ENCODE assay signal across 19 mouse cellular contexts in the genomic region with DNA sequence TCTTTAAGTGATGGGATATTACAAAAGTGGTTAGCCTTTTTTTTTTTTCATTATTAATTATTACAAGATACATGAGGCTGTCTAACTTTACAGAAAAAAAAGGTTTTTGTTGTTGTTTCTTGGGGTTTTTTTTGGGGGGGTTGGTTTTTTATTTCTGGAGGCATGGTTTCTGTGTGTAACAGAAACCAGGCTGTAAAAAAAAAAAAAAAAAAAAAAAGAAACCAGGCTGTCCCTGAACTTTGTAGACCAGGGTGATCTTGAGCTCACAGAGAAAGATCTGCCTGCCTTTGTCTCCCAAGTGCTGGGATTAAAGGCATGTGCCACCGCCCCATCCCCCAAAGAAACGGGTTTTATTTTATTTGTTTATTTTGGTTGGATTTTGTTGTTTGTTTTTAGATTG. TPM values are rescaled to one million over a fixed set of nuclear protein-coding genes. Genes with fewer than 3 reads are reported as not detected.
A peak's percentile ranks its signal among the peaks of the same experiment; 100 is the strongest.
DNase-seq lines count a peak whose midpoint lies in the region; ATAC-seq and TF ChIP-seq lines count a peak whose summit lies in the region.
"Had no signal": no experiment of that assay in that cellular context is flagged by ENCODE, and none has a peak within 500 bp of the region (broad histone marks: within the 10 kb centered on the region; RNA-seq: fewer than 3 reads in every experiment).

No protein-coding gene starts in this region.

- WGBS in embryonic facial prominence, embryonic 12.5 days = 92% methylated on average over 2 of the region's 2 CpGs
- 86% methylated on average over 2 of the region's 2 CpGs for WGBS in embryonic facial prominence, embryonic 10.5 days
- WGBS in hindbrain, postnatal 0 days = 89% methylated on average over 2 of the region's 2 CpGs
- 95% methylated on average over 2 of the region's 2 CpGs for WGBS in hindbrain, embryonic 13.5 days
- WGBS in neural tube, embryonic 15.5 days = 93% methylated on average over 2 of the region's 2 CpGs

- H3K4me2 ChIP-seq in embryonic facial prominence, embryonic 12.5 days (replicated peaks) = peak overlapping the region; percentile 89
- peak overlapping the region; percentile 94; the same call in 1 of the 2 replicates for H3K4me2 ChIP-seq in hindbrain, postnatal 0 days (ENCODE audit: low read depth, low read length)
- no peak overlapping the region for H3K4me2 ChIP-seq in hindbrain, embryonic 13.5 days
- 0 out of 2 replicates have a peak overlapping the region, but pooled peaks have one; percentile 88 for H3K4me2 ChIP-seq in neural tube, embryonic 15.5 days

- ATAC-seq in embryonic facial prominence, embryonic 12.5 days (ENCODE audit: insufficient number of reproducible peaks, insufficient read depth, low FRiP score, low TSS enrichment) = no peak
- ATAC-seq in hindbrain, postnatal 0 days = no peak
- no peak for ATAC-seq in hindbrain, embryonic 13.5 days (ENCODE audit: low FRiP score)
- ATAC-seq in neural tube, embryonic 15.5 days (ENCODE audit: low FRiP score) = no peak
- ATAC-seq: intestine, embryonic 15.5 days; midbrain, embryonic 16.5 days; Patski had no signal

- H3K27ac ChIP-seq in embryonic facial prominence, embryonic 12.5 days = no peak overlapping the region
- no peak overlapping the region for H3K27ac ChIP-seq in embryonic facial prominence, embryonic 10.5 days (replicated peaks)
- H3K27ac ChIP-seq in hindbrain, postnatal 0 days = no peak overlapping the region
- no peak overlapping the region for H3K27ac ChIP-seq in hindbrain, embryonic 13.5 days
- H3K27ac ChIP-seq in neural tube, embryonic 15.5 days (replicated peaks) = no peak overlapping the region
- H3K27ac ChIP-seq: hindbrain, embryonic 12.5 days; intestine, embryonic 15.5 days; kidney, postnatal 0 days; neural tube, embryonic 12.5 days had no signal

- no peak for TF ChIP-seq CTCF in hindbrain, postnatal 0 days (IDR thresholded peaks at IDR 0.05; ENCODE audit: low read depth)

- no peak overlapping the region for H3K4me3 ChIP-seq in embryonic facial prominence, embryonic 12.5 days
- H3K4me3 ChIP-seq in embryonic facial prominence, embryonic 10.5 days = no peak overlapping the region
- no peak overlapping the region for H3K4me3 ChIP-seq in hindbrain, postnatal 0 days (ENCODE audit: low read length)
- H3K4me3 ChIP-seq in hindbrain, embryonic 13.5 days = no peak overlapping the region
- H3K4me3 ChIP-seq in neural tube, embryonic 15.5 days (replicated peaks) = no peak overlapping the region
- H3K4me3 ChIP-seq: neural tube, embryonic 12.5 days had no signal

- no peaks in the 10 kb centered on the region for H3K27me3 ChIP-seq in embryonic facial prominence, embryonic 12.5 days
- H3K27me3 ChIP-seq in embryonic facial prominence, embryonic 10.5 days (replicated peaks; ENCODE audit: low read depth, poor library complexity, severe bottlenecking) = no peaks in the 10 kb centered on the region
- H3K27me3 ChIP-seq in hindbrain, postnatal 0 days (ENCODE audit: insufficient read depth, low read length) = no peaks in the 10 kb centered on the region
- no peaks in the 10 kb centered on the region for H3K27me3 ChIP-seq in hindbrain, embryonic 13.5 days
- no peaks in the 10 kb centered on the region for H3K27me3 ChIP-seq in neural tube, embryonic 15.5 days (replicated peaks)
- H3K27me3 ChIP-seq: heart, embryonic 15.5 days; hindbrain, embryonic 12.5 days; intestine, embryonic 15.5 days; megakaryocyte, embryonic 14.5 days; neural tube, embryonic 12.5 days; Patski had no signal

- H3K4me1 ChIP-seq in embryonic facial prominence, embryonic 12.5 days = peaks cover 29% of the 10 kb centered on the region
- peaks cover 40% of the 10 kb centered on the region for H3K4me1 ChIP-seq in embryonic facial prominence, embryonic 10.5 days
- H3K4me1 ChIP-seq in hindbrain, postnatal 0 days (ENCODE audit: insufficient read depth, low read length) = peaks cover 30% of the 10 kb centered on the region
- peaks cover 43% of the 10 kb centered on the region for H3K4me1 ChIP-seq in hindbrain, embryonic 13.5 days (replicated peaks)
- H3K4me1 ChIP-seq in neural tube, embryonic 15.5 days = peaks cover 38% of the 10 kb centered on the region

- no peak overlapping the region for H3K9ac ChIP-seq in embryonic facial prominence, embryonic 12.5 days
- no peak overlapping the region for H3K9ac ChIP-seq in hindbrain, postnatal 0 days (replicated peaks; ENCODE audit: low read length)
- H3K9ac ChIP-seq in hindbrain, embryonic 13.5 days = no peak overlapping the region
- H3K9ac ChIP-seq in neural tube, embryonic 15.5 days (replicated peaks) = no peak overlapping the region
- H3K9ac ChIP-seq: hindbrain, embryonic 12.5 days; intestine, embryonic 15.5 days; neural tube, embryonic 12.5 days had no signal

- no peaks in the 10 kb centered on the region for H3K9me3 ChIP-seq in embryonic facial prominence, embryonic 12.5 days
- H3K9me3 ChIP-seq in embryonic facial prominence, embryonic 10.5 days = no peaks in the 10 kb centered on the region; the same call in 1 of the 2 replicates
- no peaks in the 10 kb centered on the region for H3K9me3 ChIP-seq in hindbrain, postnatal 0 days (ENCODE audit: low read length)
- H3K9me3 ChIP-seq in hindbrain, embryonic 13.5 days = no peaks in the 10 kb centered on the region
- no peaks in the 10 kb centered on the region for H3K9me3 ChIP-seq in neural tube, embryonic 15.5 days (replicated peaks)
- H3K9me3 ChIP-seq: heart, embryonic 15.5 days; hindbrain, embryonic 12.5 days; intestine, embryonic 15.5 days; megakaryocyte, embryonic 14.5 days; neural tube, embryonic 12.5 days had no signal

- no peak for DNase-seq in embryonic facial prominence, embryonic 10.5 days (ENCODE audit: low spot score)
- no peak for DNase-seq in hindbrain, postnatal 0 days (ENCODE audit: low spot score)
- no peak for DNase-seq in neural tube, embryonic 10.5 days (ENCODE audit: extremely low spot score, low spot score)
- no peak for DNase-seq in gastrocnemius, adult 8-10 months (ENCODE audit: low spot score in 2 of 2)
- DNase-seq in embryo, embryonic 11 days = no peak
- DNase-seq: cerebellum, adult 8-10 months; right cerebral cortex, postnatal 14 days; thymus, postnatal 36 days had no signal

- H3K36me3 ChIP-seq in embryonic facial prominence, embryonic 12.5 days = peaks cover 15% of the 10 kb centered on the region; the same call in 1 of the 2 replicates
- H3K36me3 ChIP-seq in embryonic facial prominence, embryonic 10.5 days (replicated peaks) = peaks cover 50% of the 10 kb centered on the region
- H3K36me3 ChIP-seq in hindbrain, postnatal 0 days (ENCODE audit: insufficient read depth, low read length) = no peaks in the 10 kb centered on the region
- H3K36me3 ChIP-seq in hindbrain, embryonic 13.5 days = peaks cover 7% of the 10 kb centered on the region
- no peaks in the 10 kb centered on the region for H3K36me3 ChIP-seq in neural tube, embryonic 15.5 days
- H3K36me3 ChIP-seq: neural tube, embryonic 12.5 days had no signal

RNA-seq across cellular contexts. Expression of a gene that starts 3.8 kb away (rescaled TPM):
- polyA plus RNA-seq in embryonic facial prominence, embryonic 12.5 days (2016; fragmentation: Nextera tagmentation; extraction: Ambion mirVana) = 245 and 246 TPM in 2 replicates
- 316 and 334 TPM in 2 replicates for polyA plus RNA-seq in embryonic facial prominence, embryonic 10.5 days (2016; fragmentation: Nextera tagmentation; extraction: Ambion mirVana)
- total RNA-seq in hindbrain, postnatal 0 days (2014; rRNA removed) = 388 and 429 TPM in 2 replicates
- polyA plus RNA-seq in hindbrain, postnatal 0 days (2015; fragmentation: Nextera tagmentation; extraction: Ambion mirVana) = 248 and 258 TPM in 2 replicates
- 231 TPM in 2 replicates for polyA plus RNA-seq in hindbrain, embryonic 13.5 days (2015; fragmentation: Nextera tagmentation; extraction: Ambion mirVana)
- 270 and 288 TPM in 2 replicates for polyA plus RNA-seq in neural tube, embryonic 15.5 days (2015; fragmentation: Nextera tagmentation; extraction: Ambion mirVana)
- total RNA-seq in gastrocnemius, adult 8-10 months (2022) = 10 to 100 TPM in 3 of 4 experiments, 1 to 10 TPM in 1; 5.8 to 10.9 (median 10.6) TPM
